Mouse (Mus musculus): Measurements from ENCODE around the gene Pole4.

GRCm38 (mm10) chr6:82701296-82701695 lies 3.9 kb downstream of the Pole4 start:
- TF ChIP-seq CTCF (IDR thresholded peaks at IDR 0.05; ENCODE audit: control insufficient read depth, insufficient read depth, low read length) (no peak), POLR2A (IDR thresholded peaks at IDR 0.05; ENCODE audit: borderline replicate concordance, control insufficient read depth, low read depth, low read length) (no peak)
